Mouse (Mus musculus) adrenal gland, postnatal 4 days (tissue): ENCODE measurements around the gene Litaf. TPM values are rescaled to one million over a fixed set of nuclear protein-coding genes. Genes with fewer than 3 reads are reported as not detected.
"Not testable (repeated sequence)": the region's sequence is repeated elsewhere in the genome, so short reads cannot be mapped to it uniquely, and the experiment has no call there.

Experiments used
- DNase-seq, 2 experiments: peaks; one replicate each; pipeline ENCODE4 v3.0.0; 2021 to 2022; ENCODE audit warnings: low spot score in 2 of 2, mixed read lengths in 2 of 2
- total RNA-seq, 2 experiments: library from RNA; stranded (reverse); gene quantifications; 2 replicates each; pipeline ENCODE4 v1.2.3; 2021

Litaf gene
- total RNA-seq, 2 experiments from 2014 or later, result 62.0 to 67.0 TPM

DNA sequence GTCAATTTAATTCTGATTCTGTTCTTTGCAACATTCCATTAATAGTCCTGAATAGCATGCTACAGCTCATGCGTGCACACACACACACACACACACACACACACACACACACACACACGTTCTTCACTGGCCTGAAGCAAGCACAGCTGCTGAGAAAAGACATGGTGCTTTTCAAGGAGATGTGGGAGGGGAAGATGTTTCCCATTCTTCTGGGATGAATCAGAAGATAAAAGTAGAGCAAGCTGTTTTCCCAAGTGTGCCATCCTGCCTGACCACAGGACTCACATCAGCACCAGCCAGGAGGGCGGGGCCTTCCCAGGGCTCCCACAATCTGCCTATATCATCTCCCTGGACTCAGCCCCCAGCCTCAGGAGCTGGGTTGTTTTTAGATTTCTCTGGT lies 41.1 kb downstream of the Litaf start:
- no peak for DNase-seq

DNA sequence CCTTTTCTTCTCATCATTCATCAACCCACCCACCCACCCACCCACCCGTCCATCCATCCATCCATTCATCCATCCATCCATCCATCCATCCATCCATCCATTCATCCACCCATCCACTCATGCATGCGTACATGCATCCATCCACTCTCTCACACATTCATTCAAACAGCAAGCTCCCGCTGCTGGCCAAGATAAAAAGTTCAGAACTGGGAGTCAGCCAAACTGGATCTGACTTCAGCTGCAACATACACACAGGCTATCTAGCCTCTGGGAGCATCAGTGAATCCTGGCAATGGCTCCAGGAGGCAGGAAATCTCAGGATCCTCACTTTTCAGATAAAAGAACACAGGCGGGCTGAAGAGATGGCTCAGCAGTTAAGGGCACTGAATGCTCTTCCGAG lies 42.3 kb downstream of the Litaf start:
- no peak for DNase-seq

- no peak for DNase-seq
Observed at GRCm38 (mm10) chr16:11022113-11022489, 43.9 kb downstream of the Litaf start.

DNA sequence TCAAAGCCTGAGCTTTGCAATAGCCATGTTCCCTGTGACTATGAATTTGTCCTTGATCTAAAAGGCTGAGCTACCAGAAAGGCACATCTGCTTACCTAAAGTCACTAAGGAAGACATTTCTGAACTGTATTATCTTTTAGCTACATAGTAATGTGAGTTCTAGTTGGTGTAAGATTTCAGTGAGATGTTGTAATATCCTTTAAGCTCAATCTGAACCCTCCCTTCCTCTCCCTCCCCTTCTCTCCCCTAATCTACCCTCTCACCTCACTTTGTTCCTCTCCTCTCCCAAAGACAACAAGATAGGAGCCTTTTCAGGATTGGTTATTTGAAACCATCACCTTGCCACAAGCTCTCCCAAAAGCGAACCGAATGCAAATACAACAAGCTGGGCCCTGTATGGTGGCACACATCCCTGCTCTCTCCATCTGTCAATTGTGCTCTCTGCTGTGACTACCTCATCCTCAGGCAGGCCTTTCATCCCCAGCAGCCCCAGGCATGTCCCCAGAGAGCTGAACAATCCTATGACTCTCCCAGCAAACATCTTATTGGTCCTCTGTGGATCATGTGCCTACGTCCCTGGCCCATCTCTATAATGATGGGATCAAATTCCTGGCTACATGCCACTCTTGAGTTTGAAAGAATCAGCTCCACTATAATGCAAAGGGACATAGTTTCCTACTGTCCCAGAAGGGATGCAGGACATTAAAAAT lies 44.4 kb downstream of the Litaf start:
- no peak for DNase-seq

DNA sequence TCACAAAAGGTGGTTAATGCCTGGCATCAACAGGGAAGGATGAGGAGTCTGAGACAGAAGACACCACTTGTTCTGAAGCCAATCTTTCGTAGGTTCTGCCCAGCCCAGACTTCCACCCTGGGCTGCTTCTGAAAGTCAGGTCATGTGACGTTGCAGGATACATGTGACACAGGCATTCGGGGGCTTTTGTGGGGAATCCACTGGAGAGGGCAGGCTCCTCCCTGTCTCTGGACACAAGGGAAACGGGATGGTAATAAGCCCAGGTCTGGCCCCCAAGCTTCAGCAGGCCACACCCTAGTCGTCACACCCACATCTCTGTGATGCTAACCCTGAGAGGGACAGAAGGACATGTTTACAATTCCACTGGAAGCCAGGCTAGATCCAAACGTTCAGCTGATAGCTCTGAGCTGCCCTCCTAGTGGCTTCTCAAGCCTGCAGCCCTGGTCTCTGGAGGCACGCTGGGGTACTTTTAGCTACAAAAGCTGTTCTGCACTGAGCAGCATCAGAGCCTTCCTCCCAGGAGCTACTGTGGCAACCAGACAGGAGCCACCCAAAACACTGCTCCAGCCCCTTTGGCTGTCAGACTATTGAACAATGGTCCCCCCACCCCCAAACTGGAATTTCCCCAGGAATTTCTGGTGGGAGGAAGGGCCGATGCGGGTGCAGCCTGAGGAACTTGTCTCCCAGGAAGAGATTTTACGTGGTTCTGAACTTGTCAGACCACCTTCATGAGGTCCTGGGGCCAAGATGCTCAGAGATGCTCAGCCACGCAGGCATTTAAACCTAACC lies 48.0 kb downstream of the Litaf start:
- DNase-seq, result no peak

DNA sequence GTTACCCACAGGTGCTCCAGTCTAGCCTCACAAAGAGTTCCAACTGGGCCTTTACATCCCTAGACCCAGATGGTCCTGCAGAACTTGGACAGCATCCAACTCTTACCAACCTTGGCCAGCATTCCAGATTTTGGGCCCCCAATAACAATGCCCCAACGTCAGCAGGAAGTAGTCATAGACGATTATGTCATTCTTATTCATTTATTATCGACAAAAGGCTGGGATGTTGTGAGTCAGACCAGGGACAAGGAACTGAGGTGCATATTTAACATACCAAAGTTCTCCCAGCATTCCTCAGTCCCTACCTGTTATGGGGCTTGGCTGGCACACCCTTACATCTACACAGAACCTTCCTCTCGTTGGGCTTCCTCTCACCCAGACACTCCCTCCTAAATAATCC lies 49.6 kb downstream of the Litaf start:
- no peak for DNase-seq

DNA sequence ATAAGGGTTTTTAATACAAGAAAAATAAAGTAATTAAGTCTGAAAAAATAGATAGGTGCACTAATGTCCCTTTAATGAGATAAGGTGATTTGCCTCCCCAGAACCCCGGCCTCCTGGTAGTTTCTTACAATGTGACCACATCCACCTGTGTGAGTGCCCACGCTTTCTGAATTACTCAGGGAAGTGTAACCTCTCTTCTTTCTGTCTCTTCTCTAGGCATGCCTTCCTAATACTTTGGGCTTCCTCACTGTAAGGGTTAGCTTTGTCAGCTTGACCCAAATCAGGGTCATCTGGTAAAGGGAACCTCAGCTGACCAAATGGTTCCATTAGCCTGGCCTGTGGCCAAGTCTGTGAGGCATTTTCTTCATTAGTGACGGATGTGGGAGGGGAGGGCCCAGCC lies 51.5 kb downstream of the Litaf start:
- DNase-seq, result no peak

DNA sequence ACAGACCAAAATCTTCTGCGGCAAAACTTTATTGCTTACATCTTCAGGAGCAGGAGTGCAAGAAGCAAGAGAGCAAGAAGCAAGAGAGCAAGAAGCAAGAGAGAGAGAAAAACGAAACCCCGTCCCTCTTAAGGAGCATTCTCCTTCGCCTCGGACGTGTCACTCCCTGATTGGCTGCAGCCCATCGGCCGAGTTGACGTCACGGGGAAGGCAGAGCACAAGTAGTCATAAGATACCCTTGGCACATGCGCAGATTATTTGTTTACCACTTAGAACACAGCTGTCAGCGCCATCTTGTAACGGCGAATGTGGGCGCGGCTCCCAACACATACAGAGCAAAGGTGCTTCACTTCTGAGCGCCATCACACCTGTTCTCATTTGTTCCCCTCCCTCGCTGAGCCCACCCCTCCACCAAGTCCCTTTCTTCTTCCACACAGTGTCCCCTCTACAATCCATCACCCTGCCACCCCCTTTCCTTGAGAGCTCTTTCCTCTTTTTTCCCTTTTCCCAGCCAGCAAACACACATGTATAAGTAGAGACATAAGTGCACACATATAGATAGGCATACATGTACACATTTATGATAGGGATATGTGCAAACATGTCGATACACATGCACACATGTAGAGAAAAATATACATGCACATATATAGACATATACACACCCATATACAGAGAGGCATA lies 52.4 kb downstream of the Litaf start:
- DNase-seq, result not testable (repeated sequence)

DNA sequence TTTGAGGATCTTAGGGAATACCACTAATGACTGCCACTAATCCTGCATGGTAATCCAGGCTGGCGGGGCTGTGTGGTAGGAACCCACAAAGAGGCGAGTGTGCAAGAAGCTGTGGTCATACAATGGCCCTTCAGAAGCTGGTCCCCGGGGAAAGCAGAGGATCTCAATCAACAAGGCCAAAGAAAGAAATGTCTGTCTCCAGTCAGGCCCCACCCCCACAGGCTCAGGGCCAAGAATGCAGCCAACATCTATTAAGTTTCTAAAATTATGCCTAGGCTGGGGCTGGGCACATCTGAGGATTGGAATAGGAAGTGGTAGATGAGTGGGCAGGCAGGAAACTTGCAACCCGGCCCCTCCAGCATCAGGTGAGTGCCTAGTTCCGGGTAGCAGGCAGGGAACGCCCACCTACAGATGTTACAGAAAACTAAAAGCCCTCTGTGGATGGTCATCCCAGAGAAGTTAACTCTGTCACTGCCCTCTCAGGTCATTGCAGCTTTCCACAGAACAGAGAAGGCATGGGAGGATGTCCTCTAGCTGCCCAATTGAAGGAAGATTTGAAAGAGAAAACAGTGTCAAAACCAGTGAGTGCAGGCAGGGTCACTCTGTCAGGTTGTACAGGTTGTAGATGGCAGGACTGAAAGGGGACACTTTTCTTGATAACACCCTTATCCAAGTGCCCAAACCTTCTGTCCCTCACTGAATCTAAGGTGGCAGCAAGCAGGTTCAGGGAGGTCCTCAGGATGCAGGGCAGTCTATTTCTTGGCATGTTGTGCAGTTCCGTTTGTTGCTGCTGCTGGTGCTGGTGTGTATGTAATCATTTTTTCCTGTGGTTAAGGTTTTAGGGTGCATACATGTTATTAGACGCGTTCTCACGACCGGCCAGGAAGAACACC lies 53.1 kb downstream of the Litaf start:
- no peak for DNase-seq

GRCm38 (mm10) chr16:11011939-11012338 lies 54.0 kb downstream of the Litaf start:
- no peak for DNase-seq

- DNase-seq, result no peak
Observed at GRCm38 (mm10) chr16:11011206-11011605, 54.8 kb downstream of the Litaf start.

GRCm38 (mm10) chr16:11010270-11010669 lies 55.7 kb downstream of the Litaf start:
- DNase-seq, result no peak

DNA sequence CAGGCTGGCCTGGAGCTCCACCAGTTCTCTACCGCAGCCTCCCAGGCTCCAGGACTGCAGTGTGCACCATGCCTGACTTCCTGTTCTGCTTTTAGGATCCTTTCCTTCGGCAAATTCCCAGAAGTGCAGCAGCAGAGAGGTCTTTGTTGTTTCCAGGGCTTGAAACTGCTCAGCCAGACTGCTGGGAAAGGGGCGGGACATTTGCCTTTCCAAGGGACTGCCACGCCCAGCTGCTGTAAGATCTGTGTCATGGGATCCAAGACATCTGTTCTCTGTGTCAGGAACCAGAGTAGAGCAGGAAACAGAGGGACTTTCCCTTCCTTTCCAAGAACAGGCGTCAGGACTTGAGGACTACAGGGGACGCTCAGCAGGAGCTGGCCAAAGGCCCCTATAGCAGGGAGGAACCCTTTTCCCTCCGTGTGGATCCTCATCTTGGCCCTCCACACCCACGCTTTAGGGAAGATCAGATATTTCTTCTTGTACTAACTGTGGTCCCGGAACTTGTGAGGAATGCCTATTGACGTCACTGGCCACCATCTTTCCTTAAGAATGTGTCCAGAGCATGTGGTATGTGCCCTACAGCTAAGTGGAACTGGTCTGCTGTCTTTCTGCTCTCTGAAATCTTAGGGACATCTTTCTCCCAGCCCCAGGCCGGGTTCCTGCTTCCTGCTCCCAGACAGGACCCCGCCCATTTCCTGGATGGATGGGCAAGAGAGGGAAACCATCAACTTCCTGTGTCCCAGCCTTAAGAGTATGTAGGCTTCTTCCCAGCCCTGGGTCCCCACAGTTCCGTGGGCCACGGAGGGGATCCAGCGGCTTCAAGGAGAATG lies 57.6 kb downstream of the Litaf start:
- peak in 1 of 2 experiments; percentile 53 for DNase-seq

GRCm38 (mm10) chr16:11006100-11006499 lies 59.9 kb downstream of the Litaf start:
- no peak for DNase-seq

GRCm38 (mm10) chr16:11001703-11002659 lies 64.0 kb downstream of the Litaf start:
- DNase-seq, result no peak

DNA sequence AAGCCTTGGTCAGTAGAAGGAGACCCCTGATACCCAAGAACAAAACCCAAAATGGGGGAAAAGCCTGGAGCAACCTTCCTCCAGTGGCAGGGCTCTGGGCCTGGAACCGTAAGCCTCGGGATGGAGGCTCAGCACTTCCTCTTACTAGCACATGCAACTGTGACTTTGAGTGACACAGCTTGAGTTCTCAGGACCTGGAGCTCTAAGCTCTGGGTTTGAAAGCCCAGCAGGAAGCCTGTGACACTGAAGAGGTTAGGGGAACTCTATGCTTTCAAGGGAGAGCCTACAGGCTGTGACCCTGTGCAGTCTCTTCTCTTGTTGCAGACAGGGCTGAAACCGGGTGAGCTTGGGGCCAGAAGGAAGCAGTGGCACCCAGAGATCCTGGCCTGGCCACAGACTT lies 66.1 kb downstream of the Litaf start:
- DNase-seq, result no peak

DNA sequence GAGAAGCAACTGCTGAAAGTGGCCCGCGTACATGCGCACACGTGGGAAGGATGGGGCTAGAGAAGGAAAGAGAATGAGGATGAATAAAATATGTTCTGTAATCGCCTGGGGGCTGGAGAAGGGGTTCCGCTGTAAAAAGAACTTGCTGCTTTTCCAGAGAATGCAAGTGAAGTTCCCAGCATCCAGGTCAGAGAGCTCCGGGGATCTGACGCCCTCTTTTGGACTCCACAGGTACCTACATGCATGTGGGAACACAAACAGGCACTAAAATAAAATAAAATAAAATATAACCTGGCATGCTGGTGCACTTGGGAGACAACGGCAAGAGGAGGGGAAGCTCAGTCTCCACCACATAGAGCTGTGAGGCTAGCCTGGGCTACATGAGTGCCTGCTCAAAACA lies 67.7 kb downstream of the Litaf start:
- no peak for DNase-seq

GRCm38 (mm10) chr16:10996576-10996975 lies 69.4 kb downstream of the Litaf start:
- DNase-seq, result no peak
